Mouse (Mus musculus) heart, postnatal 0 days (tissue): ENCODE results near the gene Calm1. TPM values are rescaled to one million over a fixed set of nuclear protein-coding genes. Genes with fewer than 3 reads are reported as not detected.
A peak's percentile ranks its signal among the peaks of the same experiment; 100 is the strongest.

Experiments used
- ATAC-seq: fragments of 200-750 bp; cut with Nextera tagmentation; 2 replicates; pipeline ENCODE4 v1.8.0; 2017; ENCODE audit warnings: low read depth, moderate number of reproducible peaks, moderate library complexity; ENCODE audit not compliant: insufficient read depth
- DNase-seq: peaks from one replicate; pipeline ENCODE4 v3.0.0-alpha.2; 2016; ENCODE audit warnings: low spot score
- H3K27ac ChIP-seq: fragments of 300-500 bp; sonication (generic); 2 replicates; pipeline ENCODE4 v1.5.1; 2014; ENCODE audit warnings: low read depth, mild to moderate bottlenecking
- H3K27me3 ChIP-seq: fragments of 300-500 bp; sonication (generic); 2 replicates; pipeline ENCODE4 v1.6.1; 2014; ENCODE audit warnings: low read length, mixed read lengths; ENCODE audit not compliant: control insufficient read depth, insufficient read depth
- H3K36me3 ChIP-seq: fragments of 300-500 bp; sonication (generic); replicated peaks from 2 replicates; pipeline ENCODE4 v1.6.1; 2014; ENCODE audit warnings: low read length, mixed read lengths; ENCODE audit not compliant: control insufficient read depth, insufficient read depth
- H3K4me1 ChIP-seq: fragments of 300-500 bp; sonication (generic); 2 replicates; pipeline ENCODE4 v1.6.1; 2014; ENCODE audit warnings: antibody characterized with exemption; ENCODE audit not compliant: control insufficient read depth, insufficient read depth
- H3K4me2 ChIP-seq: fragments of 300-500 bp; sonication (generic); 2 replicates; pipeline ENCODE4 v1.6.1; 2014; ENCODE audit warnings: low read depth, mild to moderate bottlenecking, low read length, moderate library complexity
- H3K4me3 ChIP-seq: fragments of 300-500 bp; sonication (generic); 2 replicates; pipeline ENCODE4 v1.5.1; 2014; ENCODE audit warnings: low read depth, low read length
- H3K9ac ChIP-seq: fragments of 300-500 bp; sonication (generic); replicated peaks from 2 replicates; pipeline ENCODE4 v1.6.1; 2014; ENCODE audit warnings: low read depth, low read length, mixed read lengths
- H3K9me3 ChIP-seq: fragments of 300-500 bp; sonication (generic); replicated peaks from 2 replicates; pipeline ENCODE4 v1.6.1; 2016; ENCODE audit warnings: low read length; ENCODE audit not compliant: control insufficient read depth
- CTCF ChIP-seq: IDR thresholded peaks from 2 replicates; pipeline ENCODE4 v1.5.1; 2016; ENCODE audit warnings: antibody characterized with exemption, control low read depth, low read depth
- EP300 ChIP-seq: IDR thresholded peaks from 2 replicates; pipeline ENCODE4 v1.6.1; 2016; ENCODE audit warnings: antibody characterized with exemption, low read depth
- WGBS: fragments of 180-500 bp; shearing (Covaris S2); extraction: QIAGEN DNeasy Blood & Tissue Kit; methylation state at CpG from one replicate; pipeline ENCODE4 v1.1.7; 2014; 5-methylcytosine and 5-hydroxymethylcytosine counted together
- polyA plus RNA-seq: library from polyadenylated mRNA; unstranded; fragments of >200 nt; fragmentation: Nextera tagmentation; extraction: Ambion mirVana; gene quantifications from 2 replicates; pipeline ENCODE4 v1.2.1, GENCODE M21; 2015
- total RNA-seq: library from RNA; depleted of rRNA; stranded (reverse); fragments of >200 nt; gene quantifications from 2 replicates; pipeline ENCODE4 v1.2.3, GENCODE M21; 2014; ENCODE audit warnings: low replicate concordance

Gene Calm1
- total and polyA plus RNA-seq, 2 experiments from 2014 or later: 375 to 771 TPM

- ATAC-seq (no peak), DNase-seq (no peak)
- Histone ChIP-seq H3K4me1 (0 out of 2 replicates have a peak, but pooled peaks cover 5% of the 10 kb centered on the region), H3K4me2 (no peak overlapping the region), H3K36me3 (no peaks in the 10 kb centered on the region), H3K9ac (no peak overlapping the region), H3K27ac (no peak overlapping the region), H3K4me3 (no peak overlapping the region), H3K27me3 (no peaks in the 10 kb centered on the region), H3K9me3 (no peaks in the 10 kb centered on the region)
- WGBS: 53% methylated on average over 5 of the region's 5 CpGs
- TF ChIP-seq EP300 (no peak), CTCF (no peak)
Measured at GRCm38 (mm10) chr12:100226073-100226472, 26.8 kb downstream of the Calm1 start.

- no peak overlapping the region for H3K4me3 ChIP-seq
- 0 out of 2 replicates have a peak, but pooled peaks cover 5% of the 10 kb centered on the region for H3K4me1 ChIP-seq
- DNase-seq (no peak), ATAC-seq (no peak)
- no peak overlapping the region for H3K27ac ChIP-seq
- TF ChIP-seq CTCF: no peak
- no peak for TF ChIP-seq EP300
- H3K9ac ChIP-seq: no peak overlapping the region
- H3K27me3 ChIP-seq: no peaks in the 10 kb centered on the region
- WGBS: 57% methylated on average over 8 of the region's 8 CpGs
- no peaks in the 10 kb centered on the region for H3K9me3 ChIP-seq
- no peaks in the 10 kb centered on the region for H3K36me3 ChIP-seq
- no peak overlapping the region for H3K4me2 ChIP-seq
Measured at GRCm38 (mm10) chr12:100226621-100227020, 27.4 kb downstream of the Calm1 start.

- Histone ChIP-seq H3K4me3 (no peak overlapping the region), H3K4me1 (0 out of 2 replicates have a peak, but pooled peaks cover 2% of the 10 kb centered on the region), H3K36me3 (no peaks in the 10 kb centered on the region), H3K4me2 (no peak overlapping the region), H3K9me3 (no peaks in the 10 kb centered on the region), H3K27me3 (no peaks in the 10 kb centered on the region), H3K9ac (no peak overlapping the region), H3K27ac (no peak overlapping the region)
- TF ChIP-seq EP300: no peak
- 52% methylated on average over 11 of the region's 11 CpGs for whole genome bisulfite sequencing
- no peak for ATAC-seq
- no peak for DNase-seq
Measured at GRCm38 (mm10) chr12:100228041-100228725, 28.9 kb downstream of the Calm1 start.

GRCm38 (mm10) chr12:100234201-100234600 lies 35.0 kb downstream of the Calm1 start:
- DNase-seq (no peak), ATAC-seq (no peak)
- Histone ChIP-seq H3K9me3 (no peaks in the 10 kb centered on the region), H3K4me3 (no peak overlapping the region), H3K27me3 (no peaks in the 10 kb centered on the region), H3K36me3 (no peaks in the 10 kb centered on the region), H3K9ac (no peak overlapping the region), H3K27ac (no peak overlapping the region), H3K4me1 (no peaks in the 10 kb centered on the region), H3K4me2 (no peak overlapping the region)
- 88% methylated on average over 5 of the region's 5 CpGs for WGBS
- TF ChIP-seq EP300: no peak
- TF ChIP-seq CTCF: no peak

- 59% methylated on average over 7 of the region's 7 CpGs for WGBS
- H3K4me1 ChIP-seq: no peaks in the 10 kb centered on the region
- TF ChIP-seq EP300 (no peak), CTCF (no peak)
- H3K9me3 ChIP-seq: no peaks in the 10 kb centered on the region
- H3K9ac ChIP-seq: no peak overlapping the region
- no peak overlapping the region for H3K4me3 ChIP-seq
- DNase-seq (no peak), ATAC-seq (0 out of 2 replicates have a peak, but pooled peaks have one; percentile 11)
- H3K36me3 ChIP-seq: no peaks in the 10 kb centered on the region
- H3K27me3 ChIP-seq: no peaks in the 10 kb centered on the region
- no peak overlapping the region for H3K27ac ChIP-seq
- no peak overlapping the region for H3K4me2 ChIP-seq
Measured at GRCm38 (mm10) chr12:100234919-100235318, 35.7 kb downstream of the Calm1 start.

GRCm38 (mm10) chr12:100235423-100235822 lies 36.2 kb downstream of the Calm1 start:
- no peaks in the 10 kb centered on the region for H3K9me3 ChIP-seq
- no peak overlapping the region for H3K27ac ChIP-seq
- H3K36me3 ChIP-seq: no peaks in the 10 kb centered on the region
- DNase-seq (no peak), ATAC-seq (no peak)
- 38% methylated on average over 5 of the region's 5 CpGs for WGBS
- TF ChIP-seq CTCF (no peak), EP300 (no peak)
- H3K4me1 ChIP-seq: no peaks in the 10 kb centered on the region
- no peaks in the 10 kb centered on the region for H3K27me3 ChIP-seq
- no peak overlapping the region for H3K4me3 ChIP-seq
- H3K4me2 ChIP-seq: no peak overlapping the region
- H3K9ac ChIP-seq: no peak overlapping the region
